Mouse (Mus musculus) lung, embryonic 16.5 days (tissue): Measurements from ENCODE around the gene Wnt7a. TPM values are rescaled to one million over a fixed set of nuclear protein-coding genes. Genes with fewer than 3 reads are reported as not detected.

ENCODE experiments used
- ATAC-seq: fragments of 200-750 bp; cut with Nextera tagmentation; 2 replicates; pipeline ENCODE4 v1.8.0; 2017; ENCODE audit warnings: low read depth, mild to moderate bottlenecking, moderate library complexity
- H3K27ac ChIP-seq: fragments of 300-500 bp; sonication (generic); 2 replicates; pipeline ENCODE4 v1.5.1; 2014; ENCODE audit warnings: mild to moderate bottlenecking, control low read depth, low read length
- H3K27me3 ChIP-seq: fragments of 300-500 bp; sonication (generic); 2 replicates; pipeline ENCODE4 v1.6.1; 2014; ENCODE audit warnings: low read depth, low read length, mixed read lengths; ENCODE audit not compliant: control insufficient read depth, insufficient read depth
- H3K36me3 ChIP-seq: fragments of 300-500 bp; sonication (generic); 2 replicates; pipeline ENCODE4 v1.6.1; 2014; ENCODE audit warnings: low read length; ENCODE audit not compliant: control insufficient read depth, insufficient read depth
- H3K4me1 ChIP-seq: fragments of 300-500 bp; sonication (generic); replicated peaks from 2 replicates; pipeline ENCODE4 v1.6.1; 2014; ENCODE audit warnings: low read length, mixed read lengths; ENCODE audit not compliant: control insufficient read depth, insufficient read depth
- H3K4me2 ChIP-seq: fragments of 300-500 bp; sonication (generic); 2 replicates; pipeline ENCODE4 v1.6.1; 2014; ENCODE audit warnings: low read depth, low read length, control low read depth
- H3K4me3 ChIP-seq: fragments of 300-500 bp; sonication (generic); 2 replicates; pipeline ENCODE4 v1.5.1; 2014; ENCODE audit warnings: mild to moderate bottlenecking, low read length, control low read depth
- H3K9ac ChIP-seq: fragments of 300-500 bp; sonication (generic); 2 replicates; pipeline ENCODE4 v1.6.1; 2014; ENCODE audit warnings: low read length, control low read depth
- H3K9me3 ChIP-seq: fragments of 300-500 bp; sonication (generic); 2 replicates; pipeline ENCODE4 v1.6.1; 2016; ENCODE audit warnings: low read length; ENCODE audit not compliant: control insufficient read depth
- WGBS: fragments of 180-500 bp; shearing (Covaris S2); extraction: QIAGEN DNeasy Blood & Tissue Kit; methylation state at CpG from one replicate; pipeline ENCODE4 v1.1.7; 2014; 5-methylcytosine and 5-hydroxymethylcytosine counted together
- polyA plus RNA-seq: library from polyadenylated mRNA; unstranded; fragments of >200 nt; fragmentation: Nextera tagmentation; extraction: Ambion mirVana; gene quantifications from 2 replicates; pipeline ENCODE4 v1.2.1, GENCODE M21; 2015

Wnt7a gene
- polyA plus RNA-seq, 1 experiment from 2014 or later: 2.5 TPM

- Histone ChIP-seq H3K4me2 (no peak overlapping the region), H3K27me3 (no peaks in the 10 kb centered on the region; the same call in 1 of the 2 replicates), H3K9me3 (no peaks in the 10 kb centered on the region), H3K4me3 (no peak overlapping the region), H3K36me3 (no peaks in the 10 kb centered on the region), H3K9ac (no peak overlapping the region), H3K4me1 (no peaks in the 10 kb centered on the region), H3K27ac (no peak overlapping the region)
- ATAC-seq: no peak
- 64% methylated on average over 4 of the region's 4 CpGs for WGBS
Observed at GRCm38 (mm10) chr6:91421629-91422028, 10.5 kb upstream of the Wnt7a start.

GRCm38 (mm10) chr6:91417291-91417845, 6.2 kb upstream of the Wnt7a start:
- 65% methylated on average over 5 of the region's 5 CpGs for WGBS
- no peak overlapping the region for H3K9ac ChIP-seq
- peaks cover 16% of the 10 kb centered on the region for H3K27me3 ChIP-seq
- no peaks in the 10 kb centered on the region for H3K4me1 ChIP-seq
- H3K36me3 ChIP-seq: no peaks in the 10 kb centered on the region
- no peaks in the 10 kb centered on the region for H3K9me3 ChIP-seq
- H3K4me2 ChIP-seq: no peak overlapping the region
- H3K4me3 ChIP-seq: no peak overlapping the region
- ATAC-seq: no peak
- H3K27ac ChIP-seq: no peak overlapping the region

GRCm38 (mm10) chr6:91416146-91416545, 5.0 kb upstream of the Wnt7a start:
- no peak for ATAC-seq
- no peak overlapping the region for H3K9ac ChIP-seq
- H3K4me2 ChIP-seq: no peak overlapping the region
- H3K9me3 ChIP-seq: no peaks in the 10 kb centered on the region
- H3K36me3 ChIP-seq: no peaks in the 10 kb centered on the region
- 0 out of 2 replicates have a peak, but pooled peaks cover 3% of the 10 kb centered on the region for H3K4me1 ChIP-seq
- no peak overlapping the region for H3K4me3 ChIP-seq
- H3K27me3 ChIP-seq: peaks cover 28% of the 10 kb centered on the region
- 68% methylated on average over 4 of the region's 4 CpGs for WGBS
- no peak overlapping the region for H3K27ac ChIP-seq

- no peak overlapping the region for H3K27ac ChIP-seq
- H3K9me3 ChIP-seq: no peaks in the 10 kb centered on the region
- no peak overlapping the region for H3K4me3 ChIP-seq
- 0 out of 2 replicates have a peak, but pooled peaks cover 3% of the 10 kb centered on the region for H3K4me1 ChIP-seq
- no peak for ATAC-seq
- H3K4me2 ChIP-seq: no peak overlapping the region
- peaks cover 41% of the 10 kb centered on the region for H3K27me3 ChIP-seq
- H3K9ac ChIP-seq: no peak overlapping the region
- WGBS: 3% methylated on average over 4 of the region's 4 CpGs
- H3K36me3 ChIP-seq: no peaks in the 10 kb centered on the region
Observed at GRCm38 (mm10) chr6:91414890-91415289, 3.7 kb upstream of the Wnt7a start.

GRCm38 (mm10) chr6:91411369-91411981, 312 bp upstream of the Wnt7a start:
- peaks cover 58% of the 10 kb centered on the region for H3K27me3 ChIP-seq
- peak overlapping the region; percentile 74 for H3K4me2 ChIP-seq
- 0 out of 2 replicates have a peak, but pooled peaks cover 3% of the 10 kb centered on the region for H3K4me1 ChIP-seq
- under 1% methylated on average over 28 of the region's 47 CpGs for WGBS
- no peak overlapping the region for H3K27ac ChIP-seq
- H3K9me3 ChIP-seq: no peaks in the 10 kb centered on the region
- H3K9ac ChIP-seq: peak overlapping the region; percentile 55
- peak; percentile 26; the same call in 1 of the 2 replicates for ATAC-seq
- no peaks in the 10 kb centered on the region for H3K36me3 ChIP-seq
- H3K4me3 ChIP-seq: peak overlapping the region; percentile 54

GRCm38 (mm10) chr6:91410168-91410780, 889 bp downstream of the Wnt7a start:
- Histone ChIP-seq H3K36me3 (no peaks in the 10 kb centered on the region), H3K27ac (no peak overlapping the region), H3K4me3 (peak overlapping the region; percentile 54), H3K4me1 (0 out of 2 replicates have a peak, but pooled peaks cover 3% of the 10 kb centered on the region), H3K27me3 (peaks cover 51% of the 10 kb centered on the region), H3K4me2 (peak overlapping the region; percentile 74), H3K9me3 (no peaks in the 10 kb centered on the region), H3K9ac (peak overlapping the region; percentile 55)
- ATAC-seq: peak; percentile 23; the same call in 1 of the 2 replicates
- 1% methylated on average over 26 of the region's 26 CpGs for WGBS

- H3K27ac ChIP-seq: no peak overlapping the region
- no peaks in the 10 kb centered on the region for H3K36me3 ChIP-seq
- H3K4me3 ChIP-seq: peak overlapping the region; percentile 54
- H3K27me3 ChIP-seq: peaks cover 51% of the 10 kb centered on the region
- H3K4me2 ChIP-seq: peak overlapping the region; percentile 74
- H3K9ac ChIP-seq: peak overlapping the region; percentile 55
- 0 out of 2 replicates have a peak, but pooled peaks cover 3% of the 10 kb centered on the region for H3K4me1 ChIP-seq
- H3K9me3 ChIP-seq: no peaks in the 10 kb centered on the region
- peak; percentile 31; the same call in 1 of the 2 replicates for ATAC-seq
- under 1% methylated on average over 34 of the region's 34 CpGs for WGBS
Observed at GRCm38 (mm10) chr6:91409448-91410167, 1.6 kb downstream of the Wnt7a start.

- H3K9me3 ChIP-seq: no peaks in the 10 kb centered on the region
- H3K4me3 ChIP-seq: no peak overlapping the region
- 0 out of 2 replicates have a peak, but pooled peaks cover 3% of the 10 kb centered on the region for H3K4me1 ChIP-seq
- no peak for ATAC-seq
- WGBS: 67% methylated on average over 13 of the region's 13 CpGs
- H3K27me3 ChIP-seq: peaks cover 51% of the 10 kb centered on the region
- H3K4me2 ChIP-seq: no peak overlapping the region
- H3K36me3 ChIP-seq: no peaks in the 10 kb centered on the region
- H3K27ac ChIP-seq: no peak overlapping the region
- no peak overlapping the region for H3K9ac ChIP-seq
Observed at GRCm38 (mm10) chr6:91408616-91409015, 2.5 kb downstream of the Wnt7a start.

GRCm38 (mm10) chr6:91401591-91401990, 9.6 kb downstream of the Wnt7a start:
- H3K27ac ChIP-seq: no peak overlapping the region
- H3K9me3 ChIP-seq: no peaks in the 10 kb centered on the region
- H3K4me3 ChIP-seq: no peak overlapping the region
- WGBS: 40% methylated on average over 5 of the region's 5 CpGs
- ATAC-seq: no peak
- H3K36me3 ChIP-seq: no peaks in the 10 kb centered on the region
- no peaks in the 10 kb centered on the region; the same call in 1 of the 2 replicates for H3K27me3 ChIP-seq
- H3K9ac ChIP-seq: no peak overlapping the region
- no peaks in the 10 kb centered on the region for H3K4me1 ChIP-seq
- no peak overlapping the region for H3K4me2 ChIP-seq
